Mouse (Mus musculus) thymus, adult 2 months (tissue): Measurements from ENCODE around the gene Shc1. TPM values are rescaled to one million over a fixed set of nuclear protein-coding genes. Genes with fewer than 3 reads are reported as not detected.

Source experiments
- DNase-seq: peaks from one replicate; pipeline ENCODE4 v3.0.0; 2021
- H3K27ac ChIP-seq: fragments of 200-500 bp; 2 replicates; pipeline ENCODE4 v1.5.1; 2012; ENCODE audit warnings: low read length, control low read depth; ENCODE audit not compliant: control insufficient read depth, insufficient read depth
- H3K27me3 ChIP-seq: fragments of 200-500 bp; 2 replicates; pipeline ENCODE4 v1.6.1; 2012; ENCODE audit warnings: mild to moderate bottlenecking, low read length, moderate library complexity, mixed read lengths; ENCODE audit not compliant: control insufficient read depth, insufficient read depth
- H3K36me3 ChIP-seq: fragments of 200-500 bp; 2 replicates; pipeline ENCODE4 v1.6.1; 2012; ENCODE audit warnings: mild to moderate bottlenecking, low read length, moderate library complexity; ENCODE audit not compliant: control insufficient read depth, insufficient read depth
- H3K4me1 ChIP-seq: fragments of 200-500 bp; replicated peaks from 2 replicates; pipeline ENCODE4 v1.6.1; 2012; ENCODE audit warnings: low read length; ENCODE audit not compliant: control insufficient read depth, insufficient read depth
- H3K4me3 ChIP-seq: fragments of 200-500 bp; 2 replicates; pipeline ENCODE4 v1.5.1; 2012; ENCODE audit warnings: mild to moderate bottlenecking, low read length, control low read depth, moderate library complexity; ENCODE audit not compliant: control insufficient read depth, insufficient read depth
- CTCF ChIP-seq: fragments of 200-500 bp; IDR thresholded peaks from 2 replicates; pipeline ENCODE4 v1.5.1; 2012; ENCODE audit warnings: mild to moderate bottlenecking, control low read depth, low read length, moderate library complexity, borderline replicate concordance; ENCODE audit not compliant: control insufficient read depth, poor library complexity, insufficient read depth; ENCODE audit errors: extremely low read depth
- POLR2A ChIP-seq: fragments of 200-500 bp; IDR thresholded peaks from 2 replicates; pipeline ENCODE4 v1.6.1; 2012; ENCODE audit warnings: mild to moderate bottlenecking, low read length, control low read depth, moderate library complexity; ENCODE audit not compliant: control insufficient read depth, poor library complexity, insufficient read depth; ENCODE audit errors: extremely low read depth
- WGBS: fragments of 180-500 bp; shearing (Covaris S2); methylation state at CpG from one replicate; pipeline ENCODE4 v1.1.7; 2018; 5-methylcytosine and 5-hydroxymethylcytosine counted together
- polyA plus RNA-seq: library from polyadenylated mRNA; depleted of rRNA; stranded (reverse); fragments of >200 nt; gene quantifications from 2 replicates; pipeline ENCODE4 v1.2.3, GENCODE M21; 2012

Shc1 gene
- polyA plus RNA-seq, 1 experiment: 89.9 TPM

GRCm38 (mm10) chr3:89394006-89394893 is 24.0 kb upstream of the Shc1 start, which contains the start of gene Zbtb7b:
TSS of gene Zbtb7b (minus strand) at chr3:89394776.
- H3K27me3 ChIP-seq: peaks cover 13% of the 10 kb centered on the region
- peak within 1 kb of the TSS; percentile 59 for H3K27ac ChIP-seq
- peak within 1 kb of the TSS; percentile 46 for H3K4me3 ChIP-seq
- peaks cover 48% of the 10 kb centered on the region for H3K4me1 ChIP-seq
- TF ChIP-seq POLR2A: no peak
- TF ChIP-seq CTCF: no peak
- 1% methylated on average over 42 of the region's 42 CpGs for WGBS
- peak; percentile 29 for DNase-seq
- H3K36me3 ChIP-seq: no peaks in the 10 kb centered on the region

GRCm38 (mm10) chr3:89394894-89395256 is 23.4 kb upstream of the Shc1 start:
- Histone ChIP-seq H3K36me3 (no peaks in the 10 kb centered on the region), H3K27me3 (peaks cover 13% of the 10 kb centered on the region), H3K27ac (no peak overlapping the region), H3K4me3 (peak overlapping the region; percentile 16), H3K4me1 (peaks cover 41% of the 10 kb centered on the region)
- peak; percentile 18 for DNase-seq
- 2% methylated on average over 12 of the region's 12 CpGs for WGBS
- TF ChIP-seq CTCF (no peak), POLR2A (no peak)

- Histone ChIP-seq H3K27ac (no peak overlapping the region), H3K4me3 (no peak overlapping the region), H3K27me3 (peaks cover 13% of the 10 kb centered on the region), H3K36me3 (no peaks in the 10 kb centered on the region), H3K4me1 (peaks cover 36% of the 10 kb centered on the region)
- TF ChIP-seq POLR2A (no peak), CTCF (no peak)
- no peak for DNase-seq
- 10% methylated on average over 10 of the region's 10 CpGs for WGBS
Measured at GRCm38 (mm10) chr3:89395419-89395805, 22.8 kb upstream of the Shc1 start.

- Histone ChIP-seq H3K27me3 (peaks cover 13% of the 10 kb centered on the region), H3K4me3 (no peak overlapping the region; the same call in 1 of the 2 replicates), H3K27ac (no peak overlapping the region), H3K36me3 (no peaks in the 10 kb centered on the region), H3K4me1 (peaks cover 31% of the 10 kb centered on the region)
- under 1% methylated on average over 43 of the region's 44 CpGs for WGBS
- TF ChIP-seq CTCF (peak; percentile 89), POLR2A (no peak)
- peak; percentile 79 for DNase-seq
Measured at GRCm38 (mm10) chr3:89395806-89396653, 22.2 kb upstream of the Shc1 start.

- Histone ChIP-seq H3K36me3 (no peaks in the 10 kb centered on the region), H3K4me1 (peaks cover 25% of the 10 kb centered on the region), H3K4me3 (no peak overlapping the region), H3K27me3 (peaks cover 13% of the 10 kb centered on the region), H3K27ac (no peak overlapping the region)
- no peak for DNase-seq
- TF ChIP-seq POLR2A (no peak), CTCF (no peak)
- WGBS: 5% methylated on average over 4 of the region's 4 CpGs
Measured at GRCm38 (mm10) chr3:89396654-89397005, 21.6 kb upstream of the Shc1 start.

GRCm38 (mm10) chr3:89401329-89401728 is 16.9 kb upstream of the Shc1 start:
- DNase-seq: no peak
- no peaks in the 10 kb centered on the region; the same call in 1 of the 2 replicates for H3K36me3 ChIP-seq
- peaks cover 3% of the 10 kb centered on the region for H3K4me1 ChIP-seq
- WGBS: 94% methylated on average over 7 of the region's 7 CpGs
- no peak overlapping the region for H3K4me3 ChIP-seq
- no peak overlapping the region for H3K27ac ChIP-seq
- TF ChIP-seq CTCF (no peak), POLR2A (no peak)
- H3K27me3 ChIP-seq: no peaks in the 10 kb centered on the region
